Mouse (Mus musculus): ENCODE measurements around the gene Olfr64.

Gene Olfr64

DNA sequence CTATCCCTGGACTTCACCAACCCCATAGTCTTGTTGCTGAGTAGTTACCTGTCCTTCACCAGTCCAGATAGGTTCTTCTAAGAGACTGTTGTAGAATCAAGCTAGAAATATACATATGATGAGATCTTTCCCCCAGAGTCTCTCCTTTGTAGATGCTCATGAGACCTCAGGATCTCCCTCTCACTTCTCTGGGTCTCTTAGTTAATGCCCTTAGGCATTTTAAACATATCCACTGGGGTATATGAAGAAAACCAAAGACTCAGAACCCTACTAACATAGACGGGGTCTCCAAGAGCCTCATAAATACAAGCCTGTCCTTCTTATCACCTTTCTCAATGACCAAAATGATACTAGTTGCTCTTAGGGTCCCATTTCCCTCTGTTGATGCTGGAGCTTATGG is at the start of gene Olfr64:
Olfr64 (minus strand) TSS at position 101 of the 400 bp plus-strand sequence.
- DNase-seq, result no peak

DNA sequence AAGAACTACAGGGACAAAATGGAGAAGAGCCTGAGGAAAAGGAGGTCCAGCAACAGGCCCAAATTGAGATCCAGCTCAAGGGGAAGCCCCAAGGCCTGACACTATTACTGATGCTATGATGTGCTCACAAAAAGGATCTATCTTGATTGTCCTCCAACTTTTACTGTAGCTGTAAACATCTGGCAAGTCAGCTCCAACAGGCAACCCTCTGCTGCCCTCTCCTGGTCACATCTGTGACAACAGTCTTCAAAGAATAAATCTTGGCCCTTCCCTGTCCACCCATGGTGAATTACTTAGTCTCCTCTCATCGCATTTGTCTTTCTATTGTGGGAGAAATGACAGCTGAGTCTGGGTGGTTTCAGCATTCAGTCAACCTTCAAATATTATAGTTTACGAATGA is 48.4 kb upstream of the Olfr64 start:
- DNase-seq, result peak; percentile 8

DNA sequence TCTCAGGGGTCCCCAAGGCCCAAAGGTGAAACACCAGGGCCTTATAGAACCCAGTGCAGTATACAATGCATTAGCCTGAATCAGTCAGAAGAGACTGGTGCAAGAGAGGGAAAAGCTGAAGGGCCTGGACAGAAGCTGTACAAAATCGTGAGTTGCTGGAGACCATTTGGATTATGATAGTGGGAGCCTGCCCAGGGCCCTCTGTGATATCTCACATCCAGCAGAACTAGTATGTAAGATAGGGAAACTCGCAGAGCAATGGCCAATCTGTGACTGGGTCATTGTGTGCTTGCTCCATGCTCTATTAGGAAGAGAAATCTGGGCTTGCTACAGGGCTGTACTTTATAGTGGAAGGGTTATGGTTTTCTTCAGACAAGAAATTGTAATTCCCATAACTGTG is 40.0 kb upstream of the Olfr64 start, which contains the start of gene Olfr632:
Olfr632 (plus strand) TSS at position 84 of the 400 bp plus-strand sequence.
- DNase-seq, result no peak

DNA sequence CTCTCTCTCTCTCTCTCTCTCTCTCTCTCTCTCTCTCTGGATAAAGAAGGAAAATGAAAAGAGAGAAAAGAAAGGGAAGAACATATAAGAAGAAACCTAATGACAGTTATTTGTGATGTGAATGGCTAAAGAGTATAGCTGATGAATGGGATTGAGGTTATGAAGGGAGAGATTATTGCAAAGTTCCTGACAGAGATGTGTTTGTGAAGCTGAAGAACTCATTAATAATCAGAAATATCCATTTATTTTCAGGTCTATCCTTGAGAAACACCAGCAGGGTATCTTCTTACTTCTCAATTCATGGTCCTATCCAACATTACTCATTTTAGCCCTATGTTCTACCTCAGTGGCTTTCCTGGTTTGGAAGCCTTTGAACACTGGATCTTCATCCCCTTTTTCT is 34.2 kb upstream of the Olfr64 start, which contains the start of gene Olfr631:
Olfr631 (plus strand) TSS at position 301 of the 400 bp plus-strand sequence.
- no peak for DNase-seq

DNA sequence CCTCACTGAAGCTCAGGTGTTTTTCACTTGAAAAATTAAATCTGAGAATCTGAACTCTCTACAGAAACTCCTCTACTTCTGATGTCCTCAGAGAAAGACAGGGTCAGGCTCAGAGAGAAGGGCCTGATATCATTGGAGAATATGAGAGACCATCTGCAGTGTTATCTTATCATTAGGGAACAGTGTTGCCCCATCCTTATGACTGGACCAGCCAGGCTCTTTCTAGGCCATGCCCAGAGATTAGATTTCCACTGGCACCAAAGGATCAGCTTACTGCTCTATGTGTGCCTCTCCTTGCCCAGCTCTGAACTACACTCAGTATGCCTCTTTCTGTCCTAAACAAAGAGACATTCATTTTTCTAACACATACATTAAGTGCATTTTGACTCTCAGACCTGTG is 21.1 kb upstream of the Olfr64 start:
- no peak for DNase-seq

DNA sequence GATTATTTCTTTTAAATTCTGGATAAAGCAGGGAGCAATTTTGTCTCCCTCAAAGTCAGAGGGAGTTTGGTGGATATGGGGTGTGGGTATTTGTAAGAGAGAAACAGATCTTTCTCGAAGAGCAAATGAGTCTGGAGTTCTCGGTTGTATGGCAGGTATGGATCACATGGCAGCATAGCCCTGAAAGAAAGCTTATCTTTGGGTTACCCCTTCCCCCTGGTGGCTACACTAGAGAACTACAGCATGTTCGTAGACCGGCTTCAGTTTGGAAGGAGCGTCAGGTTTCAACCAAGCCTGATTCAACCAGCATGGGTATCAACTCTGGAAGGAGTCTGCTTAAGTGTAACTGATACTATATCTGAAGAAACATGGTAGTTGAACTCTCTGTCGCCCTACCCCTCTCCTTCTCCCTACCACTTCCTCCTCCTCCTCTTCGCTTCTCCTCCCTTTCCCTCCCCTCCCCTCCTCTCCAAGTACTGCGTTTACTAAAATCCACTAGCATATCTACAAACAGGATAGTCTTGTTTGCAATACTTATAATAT is 18.8 kb upstream of the Olfr64 start:
- no peak for DNase-seq

DNA sequence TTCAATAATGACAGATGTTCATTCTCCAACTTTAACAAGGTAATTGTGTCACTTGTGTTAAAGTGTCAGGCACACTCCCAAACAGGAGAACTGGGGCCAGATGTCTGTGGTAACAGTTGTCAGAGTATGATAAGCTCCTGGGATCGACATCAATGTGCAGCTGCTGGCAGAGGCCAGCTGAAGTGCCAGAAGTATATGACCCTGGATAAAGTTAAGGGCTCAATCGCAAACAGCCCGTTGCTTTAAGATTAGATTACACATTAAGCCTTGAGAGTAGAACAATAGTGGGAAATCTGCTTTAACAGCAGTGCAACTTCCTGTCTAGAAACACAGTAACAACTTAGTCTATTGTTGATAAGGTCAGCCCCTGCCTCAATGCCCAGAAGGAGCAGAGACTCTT is 15.8 kb upstream of the Olfr64 start:
- DNase-seq, result no peak

DNA sequence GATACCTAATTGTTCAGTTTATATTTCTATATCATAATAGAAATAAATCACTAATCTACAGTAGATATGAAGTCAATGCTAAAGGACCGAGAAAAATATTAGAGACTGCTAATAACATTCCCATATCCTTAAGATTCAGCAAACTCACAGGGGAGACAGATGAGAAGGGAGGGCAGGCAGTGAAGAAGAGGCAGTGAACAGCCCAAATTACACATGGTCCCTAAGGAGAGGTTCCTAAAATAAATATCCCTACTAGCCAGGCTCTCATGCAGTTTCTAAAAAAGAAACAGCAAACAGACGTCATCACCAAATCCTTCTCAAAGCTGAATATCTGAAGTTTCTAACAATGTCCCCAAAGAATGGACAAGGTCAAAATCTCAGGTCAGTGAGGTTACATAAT is 8.9 kb upstream of the Olfr64 start, which contains the start of gene Olfr65:
Olfr65 (plus strand) TSS at position 301 of the 400 bp plus-strand sequence.
- no peak for DNase-seq

DNA sequence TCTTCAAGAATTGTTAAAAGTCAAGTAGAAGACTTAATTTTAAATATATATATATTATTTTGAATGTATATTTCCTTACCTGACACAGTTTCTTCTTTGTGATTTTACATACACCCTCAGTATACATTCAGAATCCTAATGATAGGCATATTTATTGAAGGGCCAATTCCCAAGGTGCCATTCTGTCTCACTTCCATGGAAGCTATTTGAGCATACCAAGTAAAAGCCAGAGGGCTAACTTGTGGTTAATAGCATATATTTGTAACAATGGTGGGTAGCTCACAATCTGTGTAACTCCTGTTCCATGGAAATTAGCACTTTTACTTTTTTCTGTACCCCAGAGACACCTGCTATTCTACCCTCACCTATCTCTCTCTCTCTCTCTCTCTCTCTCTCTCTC is 8.1 kb downstream of the Olfr64 start, which contains the start of gene Olfr66:
Olfr66 (minus strand) TSS at position 101 of the 400 bp plus-strand sequence.
- DNase-seq, result no peak

DNA sequence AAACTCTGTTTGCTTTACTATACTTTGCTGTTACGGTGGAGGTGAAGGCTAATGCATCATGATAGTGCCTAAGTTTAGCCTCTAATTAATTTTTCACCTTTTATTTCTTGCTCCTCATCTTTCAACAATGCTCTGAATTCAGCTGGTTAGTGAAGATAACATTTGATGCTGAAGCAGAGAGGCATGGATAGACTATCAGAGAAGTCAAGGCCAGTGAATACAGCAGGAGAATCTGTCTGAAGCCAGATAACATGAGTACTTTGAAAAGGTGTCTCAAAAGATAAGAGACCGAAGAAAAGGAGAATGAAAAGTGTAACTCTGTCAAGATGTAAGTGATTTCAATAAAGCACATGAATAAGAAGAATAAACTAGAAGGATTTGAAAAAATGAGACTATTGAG is 17.2 kb downstream of the Olfr64 start:
- DNase-seq, result no peak

DNA sequence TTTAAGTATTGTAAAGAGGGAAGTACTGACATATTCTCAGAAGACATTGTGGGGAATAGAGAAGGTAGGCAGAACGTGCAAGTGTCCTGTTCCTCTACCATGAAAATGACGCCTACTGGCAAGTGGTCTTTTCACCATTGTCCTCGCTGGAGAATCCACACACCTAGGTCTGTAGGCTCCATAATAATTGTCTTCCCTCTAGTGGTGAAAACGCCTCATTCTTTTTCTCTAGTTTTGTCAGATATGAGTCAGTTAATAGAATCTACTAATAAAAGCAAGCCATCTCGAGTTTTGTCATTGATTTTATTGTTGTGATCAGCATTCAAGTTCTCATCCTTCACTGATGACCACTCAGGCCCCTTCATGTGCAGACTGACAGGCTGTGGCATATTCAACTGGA is 19.8 kb downstream of the Olfr64 start:
- no peak for DNase-seq

DNA sequence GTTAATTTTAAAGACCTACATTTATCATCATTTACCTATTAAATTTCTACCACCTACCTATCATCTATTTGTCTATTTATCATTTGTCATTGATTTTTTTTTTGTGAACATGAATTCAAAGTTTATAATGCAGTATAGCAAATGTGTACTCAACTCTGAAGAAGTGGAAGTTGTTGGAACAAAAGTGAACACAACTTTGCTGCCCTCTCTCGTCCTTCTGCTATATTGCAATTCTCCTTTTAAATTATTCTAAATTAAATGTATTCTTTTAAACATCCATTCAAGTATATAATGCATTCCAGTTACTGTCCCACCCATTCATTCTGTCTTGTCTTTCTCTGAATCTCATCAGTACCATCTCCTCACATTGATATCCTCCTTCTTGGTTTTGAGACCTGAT is 21.2 kb downstream of the Olfr64 start:
- no peak for DNase-seq

DNA sequence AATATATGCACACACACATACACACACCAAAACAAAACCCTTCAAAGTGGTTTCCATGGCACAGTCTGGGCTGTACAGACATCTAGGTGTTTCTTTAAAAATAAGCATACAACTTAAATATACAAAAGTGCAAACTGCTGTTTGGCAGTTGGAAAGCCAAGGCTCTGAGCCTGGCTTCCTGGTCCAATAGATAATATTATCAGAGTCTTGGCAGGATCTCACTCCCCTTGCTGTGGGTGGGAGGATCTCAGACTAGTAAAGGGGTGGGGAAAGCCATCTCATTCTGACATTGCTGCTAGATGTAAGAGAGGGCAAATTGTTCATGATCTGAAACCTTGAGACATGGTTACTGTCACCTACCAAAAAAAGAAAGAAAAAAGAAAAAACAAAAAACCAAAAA is 23.6 kb downstream of the Olfr64 start:
- no peak for DNase-seq

DNA sequence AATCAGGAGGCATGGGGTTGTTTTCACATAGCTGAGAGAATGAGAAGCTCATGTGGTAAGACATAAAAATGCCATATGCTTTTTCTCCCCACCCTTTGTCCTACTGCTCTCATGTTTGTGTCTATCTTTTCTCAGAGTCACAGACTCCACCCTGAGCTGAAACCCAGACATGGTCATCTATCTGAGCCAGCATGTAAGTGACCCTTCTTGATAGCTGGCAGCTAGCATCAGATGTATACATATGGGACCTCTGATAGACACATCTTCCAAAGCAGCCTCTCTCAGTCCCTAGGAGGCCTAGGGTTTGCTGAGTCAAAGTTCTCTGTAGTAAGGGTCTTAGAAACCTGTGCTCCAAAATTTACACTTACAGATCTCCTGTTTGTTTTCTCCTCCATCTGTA is 28.6 kb downstream of the Olfr64 start:
- no peak for DNase-seq

DNA sequence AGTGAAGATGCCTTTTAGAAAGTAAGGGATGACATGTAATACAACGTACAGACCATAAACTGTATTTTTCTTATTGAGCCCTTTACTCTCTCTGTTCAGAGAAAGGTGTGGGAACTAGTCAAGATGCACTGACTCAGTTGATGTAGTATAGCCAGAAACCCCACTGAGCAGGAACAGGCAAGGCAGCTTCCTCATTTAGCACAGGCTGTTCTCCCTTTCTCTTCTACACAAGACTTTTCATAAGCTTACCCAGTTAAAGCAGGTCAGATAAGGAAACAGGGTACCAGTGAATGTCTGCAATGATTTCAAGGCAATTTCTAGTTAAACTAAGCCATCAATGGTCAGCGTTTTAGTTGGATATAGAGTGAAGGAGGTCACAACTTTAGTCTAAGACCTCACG is 32.8 kb downstream of the Olfr64 start:
- DNase-seq, result no peak

DNA sequence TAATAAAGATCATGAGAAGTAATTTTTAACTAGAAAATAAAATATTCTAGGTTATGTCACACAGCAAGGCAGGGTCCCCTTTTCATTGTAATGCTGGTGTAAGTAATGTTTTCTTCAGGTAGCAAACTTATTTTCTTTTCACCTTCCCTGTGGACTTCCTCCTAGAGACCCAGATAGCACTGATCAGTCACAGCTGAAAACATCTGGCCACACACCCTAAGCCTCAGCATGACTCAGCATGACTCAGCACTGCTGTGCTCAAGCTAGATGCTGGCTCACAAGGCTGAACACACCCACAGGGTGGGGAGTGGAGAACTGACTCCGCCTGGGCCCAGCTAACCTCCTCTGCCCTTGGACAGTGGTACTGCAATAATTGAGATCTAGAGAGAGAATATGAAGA is 33.4 kb downstream of the Olfr64 start:
- no peak for DNase-seq

DNA sequence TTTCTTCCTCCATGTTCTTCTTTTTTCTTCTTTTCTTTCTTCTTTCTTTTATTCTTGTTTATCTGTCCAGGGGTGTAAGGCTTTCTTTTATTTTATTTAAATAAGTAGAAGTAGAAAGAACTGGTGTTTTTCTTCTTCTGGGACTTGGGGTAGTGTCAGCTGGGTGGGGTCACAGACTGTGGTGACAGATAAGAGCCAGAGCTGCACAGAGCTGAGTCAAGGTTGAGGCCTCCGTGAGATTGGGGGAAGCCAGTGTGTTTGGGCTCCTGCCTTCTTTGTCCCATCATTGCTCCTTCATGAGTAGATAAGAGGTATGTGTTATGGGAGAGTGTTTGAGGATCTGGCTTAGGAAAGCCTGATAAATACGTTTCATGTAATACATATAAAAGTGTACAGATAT is 35.2 kb downstream of the Olfr64 start:
- no peak for DNase-seq

DNA sequence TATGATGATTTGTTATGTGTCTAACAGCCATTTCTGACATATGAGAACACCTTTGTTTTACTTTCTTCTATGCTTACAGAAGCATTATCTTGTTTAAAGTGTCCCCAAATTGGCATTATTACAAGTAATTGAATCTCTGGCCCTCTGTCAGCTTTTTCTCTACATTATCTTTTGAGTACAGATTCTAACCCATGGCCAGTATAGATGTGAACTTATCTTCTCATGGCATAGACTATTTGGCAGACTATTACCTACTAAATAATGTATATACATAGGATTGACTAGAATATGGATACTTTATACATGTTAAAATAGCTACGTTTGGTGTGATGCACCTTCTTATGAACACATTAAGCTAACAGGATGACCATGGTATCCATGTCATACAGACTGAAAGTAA is 39.6 kb downstream of the Olfr64 start:
- DNase-seq, result no peak

DNA sequence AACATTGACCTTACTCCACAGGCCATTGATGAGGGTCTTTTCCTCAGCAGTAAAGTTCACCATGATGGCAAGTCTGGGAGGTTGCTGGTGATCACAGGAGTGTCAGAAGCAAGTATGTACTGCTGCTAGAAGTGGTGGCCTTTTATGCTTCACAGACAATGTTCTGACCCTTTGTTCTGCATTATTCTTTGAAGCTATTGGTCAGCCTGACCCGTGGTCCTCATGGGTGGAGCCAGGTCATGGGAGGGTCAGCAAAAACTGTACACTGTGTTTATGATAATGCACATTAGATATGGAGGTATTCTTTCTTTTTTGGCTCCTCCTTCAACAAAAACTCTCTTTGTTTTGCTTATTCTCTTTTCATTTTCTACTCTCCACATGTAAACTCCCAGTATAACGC is 41.2 kb downstream of the Olfr64 start, which contains the start of gene Hbb-y:
Hbb-y (minus strand) TSS at position 127 of the 400 bp plus-strand sequence.
- DNase-seq, result no peak

DNA sequence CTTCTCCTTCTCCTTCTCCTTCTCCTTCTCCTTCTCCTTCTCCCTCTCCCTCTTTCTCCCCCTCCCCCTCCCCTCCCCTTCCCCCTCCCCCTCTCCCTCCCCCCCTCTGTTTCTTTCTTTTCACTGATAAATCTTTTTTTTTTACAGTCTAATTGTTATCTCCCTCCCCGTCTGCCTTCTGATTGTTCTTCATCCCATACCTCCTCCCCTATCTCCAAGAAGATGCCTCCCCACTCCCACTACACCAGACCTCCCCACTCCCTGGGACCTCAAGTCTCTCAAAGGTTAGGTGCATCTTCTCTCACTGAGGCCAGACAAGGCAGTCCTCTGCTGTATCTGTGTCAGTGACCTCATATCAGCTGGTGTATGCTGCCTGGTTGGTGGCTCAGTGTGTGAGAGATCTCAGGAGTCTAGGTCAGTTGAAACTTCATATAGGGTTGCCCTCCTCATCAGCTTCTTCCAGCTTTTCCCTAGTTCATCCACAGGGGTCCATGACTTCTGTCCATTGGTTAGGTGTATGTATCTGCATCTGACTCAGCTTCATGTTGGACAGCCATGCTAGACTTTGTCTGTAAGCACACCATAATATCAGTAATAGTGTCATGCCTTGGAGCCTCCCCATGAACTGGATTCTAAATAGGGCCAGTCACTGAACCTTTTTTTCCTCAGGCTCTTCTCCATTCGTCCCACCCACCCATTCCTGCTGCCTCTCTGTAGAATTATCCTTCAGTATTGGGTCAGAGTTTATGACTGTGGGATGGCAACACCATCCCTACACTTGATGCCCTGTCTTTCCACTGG is 49.6 kb downstream of the Olfr64 start:
- DNase-seq, result no peak

DNA sequence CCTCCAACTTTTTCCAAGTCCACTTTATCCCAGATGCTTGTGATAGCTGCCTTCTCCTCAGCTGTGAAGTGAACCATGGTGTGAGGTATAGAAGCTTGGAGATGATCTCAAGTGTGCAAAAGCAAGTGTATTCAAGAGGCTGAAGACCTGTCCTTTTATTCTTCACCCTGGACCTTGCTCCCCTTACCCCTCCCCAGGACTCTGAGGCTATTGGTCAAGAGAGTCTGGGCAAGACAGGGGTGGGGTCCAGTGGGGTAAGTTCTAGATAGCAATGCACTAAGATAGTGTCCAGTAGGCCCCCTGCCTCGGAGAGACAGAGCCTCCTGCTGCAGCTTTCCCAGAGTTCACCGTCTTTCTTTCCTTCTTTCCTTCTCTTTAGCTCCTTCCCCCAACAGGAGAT is 51.3 kb downstream of the Olfr64 start, which contains the start of gene Hbb-bh1:
Hbb-bh1 (minus strand) TSS at position 131 of the 400 bp plus-strand sequence.
- DNase-seq, result no peak

DNA sequence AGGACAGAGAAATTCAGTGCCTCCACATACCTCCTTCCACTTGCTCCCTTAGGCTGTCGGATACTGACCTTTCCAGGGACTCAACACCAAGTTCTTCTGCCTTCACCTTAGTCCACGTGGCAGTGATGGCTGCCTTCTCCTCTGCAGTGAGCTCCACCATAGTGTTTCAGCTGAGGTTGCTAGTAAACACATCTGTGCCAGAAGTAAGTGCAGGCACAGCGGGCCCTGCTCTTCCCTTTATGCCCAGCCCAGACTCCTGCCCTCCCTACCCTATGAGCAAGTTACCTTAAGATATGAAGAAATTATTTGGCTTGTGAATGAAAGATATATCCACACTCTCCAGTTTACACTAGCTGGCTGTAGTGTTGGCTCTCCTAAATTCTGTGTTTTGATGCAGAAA is 54.0 kb downstream of the Olfr64 start, which contains the start of gene Hbb-bh2:
Hbb-bh2 (minus strand) TSS at position 253 of the 400 bp plus-strand sequence.
- no peak for DNase-seq

Measured in kidney, postnatal 14 days (tissue).